Mouse (Mus musculus): ENCODE measurements around the gene Actl10.

DNA sequence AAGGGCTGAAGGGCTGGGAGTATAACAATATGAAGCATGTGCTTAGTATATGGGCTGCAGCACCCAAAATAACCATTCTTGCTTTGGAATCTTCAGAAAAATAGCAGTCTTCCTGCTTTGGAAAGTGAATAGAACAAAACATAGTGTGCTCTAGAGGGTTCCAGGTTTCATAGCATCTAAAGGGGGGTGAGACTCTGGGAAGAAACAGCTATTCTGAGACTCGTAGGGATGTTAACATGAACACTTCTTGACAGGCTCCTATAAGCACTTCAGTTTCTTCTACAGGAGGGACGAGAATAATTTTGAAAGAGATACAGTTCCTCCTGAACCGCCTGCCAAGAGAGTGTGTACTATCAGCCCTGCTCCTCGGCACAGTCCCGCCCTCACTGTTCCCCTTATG, 34.2 kb upstream of the Actl10 start:
- TF ChIP-seq CTCF (IDR thresholded peaks at IDR 0.05; ENCODE audit: control insufficient read depth, insufficient read depth, insufficient replicate concordance, low read depth, low read length) (no peak), POLR2A (IDR thresholded peaks at IDR 0.05; ENCODE audit: control insufficient read depth, low read depth, low read length) (no peak)

Measured in testis, adult 2 months (tissue).